Mouse (Mus musculus) layer of hippocampus, adult 18-20 months (tissue): ENCODE measurements at regions not wholly inside any gene's neighbourhood (a gene's known extent, or its start where the extent isn't known, plus 50 kb on each side); places are given as distances from the start of the nearest gene placed in this dataset.

Source experiments
- DNase-seq, 2 experiments: peaks; one replicate each; pipeline ENCODE4 v3.0.0; 2022; ENCODE audit warnings: low spot score in 2 of 2

GRCm38 (mm10) chr15:88469508-88470455, 130.3 kb upstream of the Zdhhc25 start:
- no peak for DNase-seq

GRCm38 (mm10) chr15:88472351-88473100, 127.6 kb upstream of the Zdhhc25 start:
- no peak for DNase-seq

GRCm38 (mm10) chr15:88473221-88473620, 126.9 kb upstream of the Zdhhc25 start:
- no peak for DNase-seq

- no peak for DNase-seq
Observed at GRCm38 (mm10) chr15:88483471-88483870, 116.6 kb upstream of the Zdhhc25 start.

- no peak for DNase-seq
Observed at GRCm38 (mm10) chr15:88489715-88490114, 110.4 kb upstream of the Zdhhc25 start.

- no peak for DNase-seq
Observed at GRCm38 (mm10) chr15:88490316-88491090, 109.6 kb upstream of the Zdhhc25 start.

- no peak for DNase-seq
Observed at GRCm38 (mm10) chr15:88491091-88491366, 109.1 kb upstream of the Zdhhc25 start.

GRCm38 (mm10) chr15:88497957-88498356, 102.1 kb upstream of the Zdhhc25 start:
- no peak for DNase-seq

- peak; percentile 45 to 62 for DNase-seq
Observed at GRCm38 (mm10) chr15:88502311-88502710, 97.8 kb upstream of the Zdhhc25 start.

- no peak for DNase-seq
Observed at GRCm38 (mm10) chr15:88503896-88504295, 96.2 kb upstream of the Zdhhc25 start.

- DNase-seq, result no peak
Observed at GRCm38 (mm10) chr15:88505491-88506119, 94.5 kb upstream of the Zdhhc25 start.

- DNase-seq, result no peak
Observed at GRCm38 (mm10) chr15:88507886-88508285, 92.2 kb upstream of the Zdhhc25 start.

- DNase-seq, result no peak
Observed at GRCm38 (mm10) chr15:88508971-88509370, 91.1 kb upstream of the Zdhhc25 start.

- peak; percentile 56 to 67 for DNase-seq
Observed at GRCm38 (mm10) chr15:88509626-88510025, 90.5 kb upstream of the Zdhhc25 start.

GRCm38 (mm10) chr15:88514091-88514490, 86.0 kb upstream of the Zdhhc25 start:
- DNase-seq, result no peak

- DNase-seq, result no peak
Observed at GRCm38 (mm10) chr15:88531218-88531617, 68.9 kb upstream of the Zdhhc25 start.

GRCm38 (mm10) chr15:88532008-88532407, 68.1 kb upstream of the Zdhhc25 start:
- DNase-seq, result no peak

GRCm38 (mm10) chr15:88533354-88533753, 66.7 kb upstream of the Zdhhc25 start:
- DNase-seq, result no peak

GRCm38 (mm10) chr15:88535516-88535915, 64.6 kb upstream of the Zdhhc25 start:
- DNase-seq, result no peak

GRCm38 (mm10) chr15:88537190-88537589, 62.9 kb upstream of the Zdhhc25 start:
- DNase-seq, result peak in 1 of 2 experiments; percentile 57

- DNase-seq, result no peak
Observed at GRCm38 (mm10) chr15:88542567-88542966, 57.5 kb upstream of the Zdhhc25 start.
